Mouse (Mus musculus): ENCODE results near the gene Iqschfp.

GRCm38 (mm10) chr3:68453266-68453665 is 561.2 kb downstream of the Iqschfp start:
- no peak for TF ChIP-seq CTCF (IDR thresholded peaks at IDR 0.05; ENCODE audit: extremely low read depth, insufficient read depth, low read length)
- no peak for TF ChIP-seq POLR2A (IDR thresholded peaks at IDR 0.05; ENCODE audit: extremely low read depth, insufficient read depth, low read length)

All from cortical plate, adult 2 months (tissue).